Mouse (Mus musculus) hematopoietic stem cell, adult 5-6 weeks (primary cell): ENCODE measurements around the gene Srsf4. TPM values are rescaled to one million over a fixed set of nuclear protein-coding genes. Genes with fewer than 3 reads are reported as not detected.

Experiments used
- ATAC-seq, 2 experiments: fragments of 125-278 bp in 1 of 2; replicated peaks in 1 of 2; 2 replicates each; pipeline ENCODE4 v1.8.0; 2016 to 2017; ENCODE audit warnings: inconsistent platforms in 2 of 2, mild to moderate bottlenecking in 2 of 2, moderate number of reproducible peaks in 2 of 2, low read depth in 1 of 2, moderate TSS enrichment in 1 of 2; ENCODE audit not compliant: low FRiP score in 2 of 2, poor library complexity in 2 of 2, severe bottlenecking in 2 of 2, insufficient read depth in 1 of 2, low TSS enrichment in 1 of 2
- total RNA-seq: library from RNA; stranded (forward); fragments of 172-1452, 232-1000 nt; gene quantifications from 2 replicates; pipeline ENCODE4 v1.2.3, GENCODE M21; 2017

The Srsf4 gene
- total RNA-seq, 1 experiment from 2014 or later, result 97.5 TPM

DNA sequence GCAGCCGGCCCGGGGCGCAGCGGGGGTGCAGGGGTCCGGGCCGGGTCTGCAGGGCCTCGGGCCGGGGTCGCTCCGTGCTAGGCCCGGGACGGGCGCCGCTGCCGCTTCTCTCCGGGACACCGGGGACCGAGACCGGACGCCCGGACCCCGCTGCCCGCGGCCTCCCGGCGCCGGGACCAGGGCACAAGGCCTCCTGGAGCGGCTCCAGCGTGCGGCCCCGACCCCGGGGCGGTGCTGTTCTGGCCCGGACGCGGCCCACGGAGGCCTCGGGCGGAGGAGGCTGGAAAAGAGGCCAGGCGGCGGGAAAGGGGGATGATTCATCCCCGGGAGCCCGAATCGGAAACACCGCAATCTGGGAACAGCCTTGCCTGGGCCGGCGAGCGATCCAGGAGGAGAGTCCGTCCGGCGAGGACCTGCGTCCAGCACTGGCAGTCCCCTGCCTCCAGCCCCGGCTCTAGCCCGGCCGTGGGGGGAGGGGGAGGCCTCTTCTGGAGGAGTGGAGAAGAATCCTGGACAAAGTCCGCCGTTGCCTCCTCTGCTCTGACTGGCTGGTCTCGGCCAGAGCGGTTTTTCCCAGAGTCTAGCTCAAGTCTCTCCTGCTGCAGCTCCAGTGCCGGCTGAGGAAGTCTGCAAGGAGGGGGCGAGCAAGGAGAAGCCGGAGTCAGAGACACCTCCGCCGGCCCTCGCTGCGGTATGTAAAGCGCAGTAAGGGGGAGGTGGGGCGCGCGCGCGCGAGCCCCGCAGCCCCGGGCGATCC lies 47.4 kb downstream of the Srsf4 start:
- no peak for ATAC-seq

DNA sequence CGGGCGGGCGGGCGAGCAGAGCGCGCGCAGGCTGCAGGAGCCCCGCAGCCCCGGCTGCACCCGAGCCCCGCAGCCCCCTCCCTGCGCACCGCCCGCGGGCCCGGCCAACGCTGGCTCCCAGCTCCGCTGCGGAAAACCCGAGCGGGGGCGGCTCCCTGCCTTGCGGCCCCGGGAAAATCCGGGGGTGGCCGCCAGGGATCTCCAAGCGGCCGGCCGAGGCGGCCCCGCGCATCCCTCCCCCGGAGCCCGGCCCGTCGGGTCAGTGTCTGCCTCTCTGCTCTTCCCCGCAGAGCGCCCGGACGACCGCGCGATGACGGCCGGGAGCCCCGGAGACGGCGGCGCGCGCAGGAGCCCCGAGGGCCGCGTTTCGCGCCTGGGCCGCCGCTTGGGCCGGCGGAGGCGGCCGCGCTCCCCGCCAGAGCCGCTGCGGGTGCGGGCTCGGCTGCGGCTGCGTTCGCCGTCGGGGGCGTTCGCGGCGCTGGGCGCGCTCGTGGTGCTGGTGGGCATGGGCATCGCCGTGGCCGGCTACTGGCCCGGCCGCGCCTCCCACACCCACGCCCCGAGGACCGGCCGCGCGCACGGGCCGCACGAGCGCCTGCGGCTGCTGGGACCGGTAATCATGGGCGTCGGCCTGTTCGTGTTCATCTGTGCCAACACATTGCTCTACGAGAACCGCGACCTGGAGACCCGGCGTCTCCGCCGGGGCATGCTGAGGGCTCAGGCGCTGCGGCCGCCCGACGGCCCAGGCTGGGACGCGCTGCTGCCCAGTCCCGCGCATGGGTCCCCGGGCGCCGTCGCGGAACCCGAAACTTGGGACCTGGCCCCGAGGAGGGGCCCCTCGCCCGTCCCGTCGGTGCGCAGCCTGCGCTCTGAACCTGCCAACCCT lies 48.3 kb downstream of the Srsf4 start, which contains the start of gene Tmem200b:
Tmem200b (plus strand) TSS at position 311 of the 886 bp plus-strand sequence.
- no peak for ATAC-seq

DNA sequence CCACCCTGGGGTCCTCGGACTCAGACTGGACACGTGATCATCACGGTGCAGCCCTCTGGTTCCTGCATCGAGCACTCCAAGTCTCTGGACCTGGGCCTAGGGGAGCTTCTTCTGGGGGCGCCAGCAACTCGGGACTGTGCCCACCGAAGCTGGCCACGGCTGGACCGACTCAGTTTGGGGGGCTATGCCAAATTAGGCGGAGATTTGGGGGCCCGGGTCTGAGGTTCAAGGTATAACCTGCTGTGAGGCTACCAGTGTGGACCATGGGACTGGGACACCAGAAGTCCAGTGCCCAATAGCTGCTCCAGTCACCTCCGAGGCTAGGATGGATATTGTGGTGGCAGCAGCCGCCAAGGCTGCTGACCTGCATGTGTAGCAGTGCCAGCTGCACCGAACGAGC lies 49.0 kb downstream of the Srsf4 start:
- ATAC-seq, result no peak

DNA sequence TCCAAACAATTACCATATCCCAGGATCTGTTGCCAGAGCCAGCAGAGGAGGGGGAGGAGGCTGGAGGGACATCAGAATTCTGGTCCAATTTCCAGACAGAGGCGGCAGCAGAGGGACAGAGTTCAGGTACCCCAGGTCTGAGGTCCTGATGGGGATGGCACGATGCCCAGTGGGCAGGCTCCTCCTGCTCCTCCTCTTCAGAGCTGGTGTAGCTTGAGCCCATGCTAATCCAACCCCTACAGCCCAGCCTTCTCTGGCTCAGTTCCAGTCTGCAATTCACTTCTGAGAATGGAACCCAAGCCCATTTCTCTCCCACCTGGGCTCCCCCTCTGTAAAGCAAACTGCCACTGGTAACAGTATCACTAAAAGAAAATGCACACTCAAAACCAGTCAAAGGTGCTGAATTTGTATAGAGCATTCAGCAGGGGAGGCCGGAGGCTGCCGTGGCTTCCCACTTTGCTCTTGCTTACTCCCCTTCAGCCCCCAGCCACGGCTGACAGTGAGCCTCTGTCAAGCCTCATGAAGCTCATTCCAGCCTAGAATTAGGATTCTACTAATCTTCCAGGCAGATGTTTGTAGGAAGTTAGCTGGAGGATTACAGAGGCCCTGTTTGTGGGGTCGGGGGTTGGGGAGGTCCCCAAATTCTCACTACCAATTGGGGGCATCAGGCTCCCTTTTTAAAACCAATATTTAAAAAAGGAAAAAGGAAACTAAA lies 50.8 kb downstream of the Srsf4 start:
- ATAC-seq, result no peak

DNA sequence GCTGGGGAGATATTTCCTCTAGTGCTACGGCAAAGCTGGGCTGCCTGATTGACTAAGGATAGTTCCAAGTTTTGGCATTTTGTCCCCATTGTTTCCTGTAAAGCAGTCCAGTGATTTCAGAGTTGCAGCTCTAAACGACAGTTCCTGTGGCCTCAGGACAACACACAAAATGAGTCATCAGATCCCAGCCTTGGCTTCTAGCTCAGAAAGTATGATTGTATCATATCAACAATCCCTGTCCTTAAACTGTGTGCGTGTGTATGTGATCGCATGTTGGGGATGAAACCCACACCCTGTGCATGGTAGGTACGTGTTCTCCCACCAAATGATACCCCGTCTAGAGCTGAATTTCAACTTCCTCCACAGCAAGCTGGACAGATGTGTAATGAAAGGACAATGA lies 55.7 kb downstream of the Srsf4 start:
- no peak for ATAC-seq

GRCm38 (mm10) chr4:131939459-131939858 lies 66.0 kb downstream of the Srsf4 start:
- no peak for ATAC-seq

DNA sequence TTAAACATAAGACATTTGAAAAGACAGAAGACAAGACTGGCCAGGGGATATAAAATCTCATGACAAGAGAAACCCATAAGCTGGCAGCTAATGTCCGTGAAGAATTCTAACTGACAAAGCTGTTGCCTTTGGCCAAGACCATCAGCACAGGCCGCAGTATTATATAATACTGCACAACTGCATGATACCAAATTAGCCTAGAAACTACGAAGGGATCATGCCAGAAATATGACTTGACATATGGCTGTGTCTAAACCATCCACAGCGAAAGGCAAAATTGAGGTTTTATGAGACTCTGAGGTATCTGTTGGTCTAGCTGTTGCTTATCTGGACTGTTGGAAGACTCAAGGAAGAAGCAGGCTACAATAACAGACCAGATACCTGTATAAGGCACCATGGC lies 67.4 kb downstream of the Srsf4 start:
- ATAC-seq, result no peak

GRCm38 (mm10) chr4:131947848-131948247 lies 74.4 kb downstream of the Srsf4 start:
- no peak for ATAC-seq

GRCm38 (mm10) chr4:131949903-131950302 lies 76.5 kb downstream of the Srsf4 start:
- ATAC-seq, result no peak

GRCm38 (mm10) chr4:131950657-131951056 lies 77.2 kb downstream of the Srsf4 start:
- no peak for ATAC-seq

Other genes starting within 250 kb of the Srsf4 start
- gene Ptpru, start 35.3 kb upstream of the Srsf4 start, total RNA-seq, result 0.40 and 0.44 TPM in 2 replicates
- 22.0 and 25.9 TPM in 2 replicates for gene Mecr, start 30.1 kb upstream of the Srsf4 start, total RNA-seq
- 0.79 TPM in 1 of 2 replicates, not detected in the other for gene Tmem200b, start 48.2 kb downstream of the Srsf4 start, total RNA-seq
- gene Gm10300, start 201.1 kb downstream of the Srsf4 start, total RNA-seq, result 1.4 and 2.3 TPM in 2 replicates
- 63.9 and 72.9 TPM in 2 replicates for gene Epb41, start 201.7 kb downstream of the Srsf4 start, total RNA-seq